Mouse (Mus musculus) spleen, postnatal 10 days (tissue): ENCODE data around the gene Eps15.

ENCODE experiments used
- DNase-seq, 2 experiments: peaks; one replicate each; pipeline ENCODE4 v3.0.0; 2021 to 2022; ENCODE audit warnings: low spot score in 2 of 2

Eps15 gene

DNA sequence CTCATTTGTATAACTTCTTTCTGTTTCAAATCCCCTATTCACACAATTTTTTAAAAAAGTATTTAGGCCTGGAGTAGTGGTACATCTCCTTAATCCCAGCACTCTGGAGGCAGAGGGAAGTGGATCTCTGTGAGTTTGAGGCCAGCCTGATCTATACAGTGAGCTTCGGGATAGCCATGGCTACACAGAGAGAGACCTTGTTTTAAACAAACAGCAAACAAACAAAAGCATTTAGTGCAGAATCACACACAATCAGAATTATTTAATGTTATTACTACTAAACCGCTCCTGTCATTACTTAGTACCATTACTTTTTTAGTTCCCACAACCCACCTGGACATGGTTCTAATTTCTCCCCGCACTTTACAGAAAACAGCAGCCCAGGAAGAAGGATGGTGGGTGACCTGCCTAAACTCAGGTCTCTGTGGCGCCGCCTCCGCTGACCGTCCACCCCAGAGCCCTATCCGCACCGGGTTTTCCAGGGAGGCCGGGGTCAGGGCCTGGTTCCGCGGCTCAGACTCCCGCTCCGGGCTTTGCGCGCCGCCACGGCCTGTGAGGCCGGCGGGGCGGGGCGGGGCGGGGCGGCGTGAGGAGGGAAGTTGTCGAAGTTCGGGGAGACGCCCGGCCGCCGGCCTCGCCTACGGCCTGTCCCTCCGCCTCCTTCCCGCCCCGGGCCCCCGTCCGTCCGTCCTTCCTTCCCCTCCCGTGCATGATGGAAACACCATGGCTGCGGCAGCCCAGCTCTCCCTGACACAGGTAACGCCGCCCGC, at the start of gene Eps15:
Gene Eps15, plus strand, starts transcription at position 580 of the 770 bp plus-strand sequence.
- peak; percentile 95 to 97 for DNase-seq

DNA sequence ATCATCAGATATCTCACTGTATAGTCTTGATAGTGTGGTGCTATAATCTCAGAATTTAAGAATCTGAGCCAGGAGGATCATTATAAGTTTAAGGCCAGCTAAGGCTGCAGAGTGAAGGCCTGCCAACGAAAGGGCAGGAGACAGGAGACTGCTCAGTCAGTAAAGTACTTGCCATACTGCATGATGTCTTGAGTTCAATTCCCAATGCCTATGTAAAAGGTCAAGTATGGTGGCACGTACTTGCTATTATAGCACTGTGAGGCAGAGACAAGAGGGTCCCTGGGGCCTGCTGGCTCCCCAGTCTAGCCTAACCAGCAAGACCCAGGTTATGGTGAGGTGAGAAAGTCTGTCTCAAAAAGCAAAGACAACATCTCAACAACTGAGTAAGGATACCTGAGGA, 45.9 kb upstream of the Eps15 start, which contains the start of gene Calr4:
Gene Calr4, plus strand, starts transcription at position 301 of the 400 bp plus-strand sequence.
- no peak for DNase-seq

DNA sequence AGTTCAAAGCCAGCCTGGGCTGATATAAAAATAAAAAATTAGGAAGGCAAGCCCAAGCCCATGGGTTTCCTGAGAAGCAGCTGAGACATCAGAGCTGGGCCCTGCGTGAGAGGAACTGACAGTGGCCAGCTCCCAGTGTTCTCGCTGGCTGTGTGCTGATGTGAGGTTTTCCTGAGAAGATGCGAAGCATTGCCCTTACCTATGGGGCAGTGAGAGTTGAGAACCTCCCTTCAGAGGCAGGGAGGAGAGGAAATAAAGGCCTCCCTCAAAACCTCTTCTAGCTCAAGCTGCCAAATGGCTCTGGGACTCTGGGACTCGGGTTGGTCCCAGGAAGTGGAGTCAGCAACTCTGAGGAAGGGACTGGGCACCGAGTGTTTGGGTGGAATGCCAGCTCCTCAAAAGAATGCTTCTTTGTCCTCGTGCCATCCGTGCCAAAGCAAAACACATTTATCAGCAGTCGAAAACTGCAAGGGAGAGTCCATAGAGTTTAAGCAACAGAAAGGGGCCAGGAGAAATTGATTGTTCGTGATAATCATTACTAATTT, 45.2 kb upstream of the Eps15 start:
- DNase-seq, result no peak

DNA sequence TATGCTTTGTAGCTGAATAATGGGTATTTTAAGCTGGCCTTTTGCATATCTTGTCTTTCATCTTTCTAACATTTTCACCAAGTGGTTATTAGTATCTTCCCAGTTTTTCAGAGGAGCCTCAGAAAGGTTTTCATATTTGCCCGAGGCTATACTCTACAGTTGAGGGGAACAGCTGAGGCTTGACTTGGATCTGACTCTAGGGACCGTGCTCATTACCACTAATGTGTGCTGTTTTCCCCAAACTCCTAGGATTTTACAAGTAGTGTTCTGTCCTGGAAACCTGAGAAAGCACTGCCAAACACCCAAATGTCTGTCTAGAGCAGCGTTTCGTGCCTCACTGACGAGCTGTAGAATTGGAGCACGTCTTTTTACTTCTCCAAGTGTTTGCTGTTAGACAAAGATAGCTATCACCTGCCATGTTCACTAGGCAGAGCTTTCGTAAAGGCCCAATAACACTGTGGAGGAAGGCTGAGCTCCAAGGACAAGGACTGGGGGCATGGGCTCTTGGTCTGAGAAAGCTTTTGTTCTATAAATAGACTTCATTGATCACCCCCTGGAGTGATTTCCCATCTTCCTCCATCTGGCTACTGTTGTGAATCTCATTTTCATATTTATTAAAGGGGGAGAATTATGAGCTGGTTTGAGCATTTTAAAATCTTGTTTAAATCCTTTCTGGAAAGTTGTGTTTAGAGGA, 43.7 kb upstream of the Eps15 start:
- DNase-seq, result no peak

DNA sequence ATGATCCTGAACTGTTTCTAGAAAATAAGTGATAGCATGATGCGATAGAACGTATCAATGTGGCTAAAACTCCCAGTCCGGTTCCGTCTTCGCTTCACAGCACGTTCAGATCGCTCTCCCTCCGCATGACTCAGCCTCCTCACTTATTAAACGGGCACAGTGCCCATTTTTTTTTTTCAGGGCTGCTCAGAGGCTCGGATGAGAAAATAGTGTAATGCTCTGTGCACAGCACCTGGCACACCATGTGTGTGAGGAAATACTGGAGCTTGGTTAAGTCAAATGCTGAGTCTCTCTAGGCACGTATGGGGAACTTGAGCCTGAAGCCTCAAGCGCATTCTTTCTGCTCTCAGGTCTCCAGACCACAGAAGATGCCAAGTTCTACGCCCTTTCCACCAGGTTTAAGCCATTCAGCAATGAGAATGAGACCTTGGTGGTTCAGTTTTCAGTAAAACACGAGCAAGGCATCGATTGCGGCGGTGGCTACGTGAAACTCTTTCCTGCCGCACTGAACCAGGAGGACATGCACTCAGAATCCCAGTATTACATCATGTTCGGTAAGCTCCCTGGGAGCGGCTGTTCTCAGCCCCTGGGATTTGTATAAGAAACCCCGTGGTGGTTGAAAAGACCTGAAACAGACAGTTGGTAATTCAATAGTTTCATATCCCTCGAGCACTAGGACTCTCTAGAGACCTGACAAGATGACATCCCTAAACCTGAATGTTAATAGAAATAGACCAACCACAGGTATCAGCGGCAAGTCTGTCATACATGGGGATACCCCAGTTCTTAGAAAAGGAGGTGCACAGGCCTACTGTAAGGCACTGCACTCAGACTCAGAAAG, 41.4 kb upstream of the Eps15 start:
- DNase-seq, result no peak

DNA sequence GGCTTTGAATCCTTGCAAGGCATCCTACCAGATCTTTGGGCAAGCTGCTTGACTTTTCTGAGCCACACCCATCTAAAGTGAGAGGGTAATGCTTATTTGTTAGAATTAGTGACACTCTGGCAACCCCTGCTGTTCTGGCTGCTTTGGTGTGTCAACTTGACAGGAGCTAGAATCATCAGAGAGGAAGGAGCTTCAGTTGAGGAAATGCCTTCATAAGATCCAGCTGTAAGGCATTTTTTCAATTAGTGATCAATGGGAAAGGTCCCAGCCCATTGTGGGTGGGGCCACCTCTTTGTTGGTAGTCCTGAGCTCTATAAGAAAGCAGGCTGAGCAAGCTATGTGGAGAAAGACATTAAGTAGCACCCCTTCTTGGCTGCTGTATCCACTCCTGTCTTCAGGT, 38.8 kb upstream of the Eps15 start:
- DNase-seq, result no peak

DNA sequence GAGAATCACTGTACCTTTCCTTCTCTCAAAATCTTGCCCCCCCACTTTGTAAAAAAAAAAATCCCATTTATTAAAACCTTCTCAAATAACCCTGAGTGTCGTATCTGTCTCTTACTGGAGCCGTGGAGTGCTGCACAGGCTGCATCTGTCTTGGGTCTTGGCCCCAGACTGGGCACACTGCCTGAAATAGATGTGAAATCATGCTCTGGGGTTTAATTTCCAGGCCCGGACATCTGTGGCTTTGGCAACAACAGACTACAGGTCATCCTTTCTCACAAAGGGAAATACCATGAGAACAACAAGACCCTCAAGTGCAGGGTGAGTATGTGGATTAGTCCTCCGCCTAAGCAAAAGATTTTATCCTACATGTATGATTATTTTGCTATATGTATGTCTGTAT, 38.1 kb upstream of the Eps15 start:
- DNase-seq, result no peak

DNA sequence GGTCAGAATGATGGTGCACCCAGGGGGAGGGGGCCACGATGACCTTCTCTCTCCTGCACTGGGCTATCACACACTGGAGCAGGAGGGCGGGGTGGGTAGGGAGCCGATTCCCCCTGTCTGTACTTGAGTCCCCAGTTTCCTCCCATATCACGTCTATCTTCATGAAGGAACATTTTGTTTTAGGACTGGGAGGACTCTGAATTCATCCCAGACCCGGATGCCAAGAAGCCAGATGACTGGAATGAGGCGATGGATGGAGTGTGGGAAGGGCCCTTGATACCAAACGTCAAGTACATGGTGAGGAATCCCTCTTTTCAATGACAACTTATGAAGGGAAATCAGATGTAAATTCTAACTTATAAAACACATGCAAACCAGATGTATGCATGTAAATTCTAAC, 35.6 kb upstream of the Eps15 start:
- DNase-seq, result no peak

DNA sequence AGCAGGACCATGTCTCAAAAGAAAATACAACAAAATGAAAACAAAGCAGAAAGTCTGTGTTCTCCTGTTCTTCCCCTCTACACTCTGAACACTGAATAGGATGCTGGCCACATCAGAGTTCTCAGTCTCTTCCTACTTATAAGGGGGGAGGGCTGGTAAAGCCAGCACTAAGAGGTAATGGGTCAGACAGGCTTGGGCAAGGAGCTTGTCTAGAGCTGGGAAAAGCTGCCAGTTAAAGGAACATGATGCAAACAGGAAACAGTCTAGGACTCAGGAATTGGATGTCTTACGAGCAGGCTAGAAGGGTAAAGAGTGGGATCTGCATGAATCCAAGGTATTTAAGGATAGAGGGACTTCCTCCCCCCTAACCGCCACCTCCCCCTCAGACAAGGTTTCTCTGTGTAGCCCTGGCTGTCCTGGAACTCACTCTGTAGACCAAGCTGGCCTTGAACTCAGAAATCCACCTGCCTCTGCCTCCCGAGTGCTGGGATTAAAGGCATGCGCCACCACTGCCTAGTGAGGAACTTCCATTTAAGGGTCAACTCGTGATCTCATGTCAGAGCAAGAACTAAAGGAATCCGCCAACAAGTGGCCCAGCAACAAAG, 35.0 kb upstream of the Eps15 start:
- no peak for DNase-seq

DNA sequence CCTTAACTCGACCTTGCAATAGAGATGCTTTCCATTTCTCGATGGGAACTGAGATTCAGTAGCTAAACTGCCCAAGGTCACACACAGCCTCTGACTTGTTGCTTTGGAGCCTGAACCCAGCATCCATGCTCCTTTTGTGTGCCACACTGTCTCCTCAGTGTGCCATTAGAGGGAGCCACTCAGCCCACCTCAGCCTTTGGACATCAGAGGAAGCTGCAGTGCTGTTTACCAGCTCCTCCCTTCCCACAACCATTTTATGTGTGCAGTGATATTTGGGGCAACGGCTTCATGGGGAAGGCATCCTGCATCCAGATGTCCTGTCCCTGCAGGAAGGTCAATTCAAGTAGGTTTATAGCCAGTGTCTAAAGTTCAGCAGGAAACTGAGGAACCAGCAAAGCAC, 28.5 kb upstream of the Eps15 start:
- DNase-seq, result peak; percentile 18 to 56

DNA sequence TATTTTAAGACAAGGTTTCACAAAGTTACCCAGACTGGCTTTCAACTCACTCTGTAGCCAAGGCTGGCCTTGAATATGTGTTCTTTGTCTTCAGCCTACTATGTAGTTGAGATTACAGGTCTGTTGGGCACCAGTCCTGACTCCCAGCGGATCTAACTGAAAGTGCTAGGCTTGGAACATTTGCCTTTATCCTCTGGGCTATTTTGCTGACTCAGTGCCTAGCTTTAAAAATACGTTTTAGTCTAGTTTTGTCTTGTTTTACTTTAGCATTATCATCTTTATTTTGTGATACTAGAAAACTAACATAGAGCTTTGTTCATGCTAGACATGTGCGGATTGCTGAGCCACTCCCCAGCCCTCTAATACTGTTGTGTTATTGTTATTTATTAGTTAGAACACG, 27.9 kb upstream of the Eps15 start:
- no peak for DNase-seq

DNA sequence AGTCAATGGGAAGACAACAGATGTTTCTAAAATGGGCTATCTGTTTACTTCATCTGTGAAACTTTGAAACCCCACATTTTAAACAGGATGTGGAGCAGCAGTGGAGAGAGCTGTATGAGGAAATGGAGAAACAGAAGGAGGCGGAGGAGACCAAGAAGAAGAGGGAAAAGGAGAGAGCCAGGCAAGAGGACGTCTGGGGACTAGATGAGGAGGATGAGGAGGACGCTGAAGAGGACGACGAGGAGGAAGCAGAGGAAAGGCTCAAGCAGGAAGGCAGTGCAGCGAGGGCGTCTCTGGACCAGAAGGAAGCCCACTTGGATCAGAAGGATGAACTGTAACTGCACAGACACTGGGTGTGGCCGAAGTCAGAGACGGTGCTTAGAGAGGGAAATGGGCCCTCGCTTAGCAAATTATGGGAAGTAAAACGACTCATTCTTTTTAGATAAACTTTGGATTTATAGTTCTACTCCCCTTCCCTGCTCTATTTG, 26.4 kb upstream of the Eps15 start:
- DNase-seq, result peak in 1 of 2 experiments; percentile 30

DNA sequence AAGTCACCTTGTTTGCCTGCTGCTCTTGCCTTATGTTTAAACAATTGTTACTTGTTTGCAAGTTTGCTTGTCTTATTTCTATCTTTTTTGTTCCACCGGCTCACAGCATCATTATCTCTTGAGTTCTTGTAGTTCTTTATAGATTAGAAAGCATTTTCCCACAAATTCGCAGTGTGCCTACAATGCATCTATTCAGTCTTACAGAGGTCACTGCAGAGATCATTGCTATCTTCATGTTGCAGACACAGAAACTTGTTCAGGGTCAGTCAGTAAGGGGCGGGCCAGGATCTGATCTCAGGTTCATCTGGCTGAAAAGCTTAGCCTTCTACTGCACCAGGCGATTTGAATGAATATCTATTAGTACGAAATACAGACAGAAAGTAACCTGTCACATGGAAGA, 25.6 kb upstream of the Eps15 start:
- DNase-seq, result no peak

DNA sequence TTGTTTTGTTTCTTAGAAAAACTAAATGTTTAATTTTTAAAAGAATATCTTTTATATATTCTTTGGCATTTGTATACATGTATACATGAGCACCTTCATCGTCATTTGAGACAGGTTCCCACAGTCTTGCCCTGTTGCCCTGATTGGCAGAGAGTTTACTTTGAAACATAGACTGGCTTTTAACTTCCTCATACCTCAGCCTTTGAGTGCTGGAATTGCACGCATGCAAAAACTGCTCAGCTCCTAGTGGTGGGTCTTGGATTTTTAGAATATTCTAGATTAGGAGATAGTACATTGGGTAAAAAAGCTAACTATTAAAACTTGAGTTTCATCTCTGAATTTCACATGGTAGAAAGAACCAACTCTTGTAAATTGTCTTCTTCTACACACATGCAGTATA, 24.7 kb upstream of the Eps15 start:
- DNase-seq, result no peak

DNA sequence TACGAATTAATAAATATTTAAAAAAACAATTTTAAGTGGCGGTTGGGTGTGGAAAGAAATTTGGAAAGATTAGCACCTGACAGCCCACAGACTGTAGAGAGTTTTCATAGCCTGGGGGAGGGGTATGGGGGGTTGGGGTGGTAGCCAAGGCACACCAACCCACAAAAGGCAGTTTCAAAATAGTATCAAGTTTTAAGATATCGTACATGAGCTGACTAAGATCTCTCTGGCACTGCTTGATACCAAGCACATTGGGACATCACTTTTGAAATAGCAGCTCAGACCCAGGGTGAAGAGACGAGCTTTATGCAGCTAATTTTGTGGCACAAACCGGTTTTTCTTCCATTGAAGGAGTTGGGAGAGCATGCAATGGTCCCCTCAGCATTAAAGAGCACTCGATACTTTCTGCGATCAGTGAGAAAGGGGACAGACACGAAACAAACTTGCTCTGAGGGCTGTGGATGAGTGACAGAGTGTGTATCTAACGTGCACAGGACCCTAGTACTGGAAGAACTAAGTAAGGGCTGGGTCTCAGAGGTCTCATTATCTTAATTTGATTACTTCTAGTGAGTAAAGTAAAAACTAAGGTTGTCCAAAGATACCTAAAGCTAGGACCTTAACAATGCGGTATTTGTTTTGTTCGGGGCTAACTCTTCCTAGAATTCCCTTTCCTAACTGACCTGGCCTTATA, 24.2 kb upstream of the Eps15 start:
- DNase-seq, result no peak

DNA sequence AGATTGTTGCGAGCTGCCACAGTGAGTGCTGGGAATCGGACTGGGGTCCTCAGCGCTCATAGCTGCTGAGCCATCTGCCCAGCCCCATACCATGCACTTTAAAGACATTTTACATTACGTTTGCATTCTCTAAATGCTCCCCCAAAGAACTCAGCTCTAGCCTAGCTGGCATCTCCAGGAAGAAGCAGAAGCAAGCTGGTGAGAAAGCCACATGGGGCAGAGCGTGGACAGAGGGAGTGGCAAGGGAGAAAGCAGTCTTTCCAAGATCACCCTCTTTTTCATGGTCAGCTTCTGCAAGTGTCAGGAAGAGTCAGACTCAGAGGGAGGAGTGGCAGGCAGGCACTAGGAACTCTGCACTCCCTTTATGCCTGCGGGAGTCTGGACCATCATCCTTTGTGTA, 23.3 kb upstream of the Eps15 start:
- no peak for DNase-seq

DNA sequence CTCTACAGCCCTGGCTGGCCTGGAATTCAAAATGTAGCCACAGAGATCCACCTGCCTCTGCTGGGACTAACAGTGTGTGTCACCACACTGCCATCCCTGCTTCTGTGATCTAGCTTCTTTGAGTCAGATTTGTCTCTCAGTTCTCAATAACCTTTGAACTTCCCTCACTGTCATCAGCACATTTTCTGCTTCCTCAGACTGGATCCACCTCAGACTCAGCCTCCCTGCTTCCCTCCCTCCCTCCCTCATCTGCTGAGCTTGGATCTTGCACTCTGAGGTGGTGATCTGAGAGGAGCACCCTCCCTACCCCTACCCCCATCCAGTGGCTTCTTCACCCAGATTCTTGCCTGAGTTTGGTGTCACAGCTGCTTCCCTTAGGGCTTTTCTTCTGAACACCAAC, 22.4 kb upstream of the Eps15 start:
- no peak for DNase-seq

DNA sequence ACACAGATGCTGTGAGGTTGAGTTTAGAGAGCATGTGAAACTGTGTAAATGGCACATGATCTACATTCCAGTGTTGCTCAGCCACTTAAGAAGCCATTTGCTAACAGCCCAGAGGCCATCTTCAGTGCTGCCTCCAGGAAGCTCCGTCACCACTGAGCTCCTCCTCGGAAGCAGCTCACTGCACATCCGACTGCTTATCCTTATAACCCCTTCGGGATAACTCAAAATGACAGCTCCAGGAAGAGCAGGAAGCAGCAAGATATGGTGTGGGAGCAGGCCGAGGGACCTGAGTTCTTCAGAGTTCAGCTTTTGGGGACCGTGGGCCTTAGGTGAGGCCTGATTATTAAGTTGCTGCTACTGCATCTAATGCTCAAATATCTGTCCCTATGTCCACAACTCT, 18.0 kb upstream of the Eps15 start:
- DNase-seq, result no peak

DNA sequence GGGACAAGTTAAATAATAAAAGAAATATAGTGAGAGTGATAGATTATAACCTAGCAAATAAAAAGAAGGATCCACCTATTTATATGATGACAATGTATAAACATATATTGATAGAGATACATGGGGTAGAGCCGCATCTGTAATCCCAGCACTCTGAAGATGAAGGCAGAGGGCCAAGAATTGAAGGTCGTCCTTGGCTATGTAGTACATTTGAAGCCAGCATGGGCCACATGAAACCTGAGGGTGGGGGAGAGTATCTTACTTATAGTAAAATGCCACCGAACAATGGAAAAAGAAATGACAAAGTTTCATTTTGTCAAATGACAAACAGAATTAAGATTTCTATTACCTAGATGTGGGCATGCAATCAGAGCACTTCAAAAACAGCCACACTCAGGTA, 14.0 kb upstream of the Eps15 start:
- DNase-seq, result no peak

DNA sequence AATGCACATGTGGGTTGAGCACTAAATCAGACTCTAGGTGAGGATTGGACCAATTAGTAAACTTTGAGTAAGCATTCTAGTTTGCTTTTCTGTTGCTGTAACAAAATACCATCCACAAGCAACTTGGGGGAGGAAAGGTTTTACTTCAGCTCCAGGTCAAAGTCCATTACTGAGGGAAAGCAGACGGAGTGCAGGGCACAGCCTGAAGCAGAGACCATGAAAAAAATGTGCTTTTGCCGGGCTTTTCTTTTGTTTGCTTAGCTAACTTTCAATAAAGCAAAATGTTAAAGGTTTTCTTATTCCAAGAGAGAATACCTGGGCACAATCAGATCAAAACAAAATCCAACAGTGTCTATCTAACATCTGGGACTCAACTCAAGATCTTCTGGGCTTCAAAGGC, 13.3 kb upstream of the Eps15 start:
- no peak for DNase-seq

DNA sequence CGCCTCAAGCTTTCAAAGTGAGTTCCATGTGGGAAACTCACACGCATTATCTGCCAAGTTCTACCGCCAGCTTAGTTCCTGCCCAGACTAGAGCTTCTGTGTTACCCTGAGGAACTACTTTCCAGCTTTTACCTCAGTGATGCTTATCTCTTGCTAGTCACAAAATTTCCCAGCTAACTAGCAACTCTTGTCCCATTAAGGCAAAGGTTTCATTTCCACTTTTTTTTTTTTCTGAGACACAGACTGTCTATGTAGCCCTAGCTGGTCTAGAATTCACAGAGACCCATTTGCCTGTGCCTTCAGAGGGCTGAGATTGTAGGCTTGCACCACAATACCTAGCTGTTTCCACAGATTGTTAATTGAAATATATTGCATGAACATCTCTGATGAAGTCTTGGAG, 12.6 kb upstream of the Eps15 start:
- DNase-seq, result no peak
